Mouse (Mus musculus): ENCODE results near the gene Cxcr3. TPM values are rescaled to one million over a fixed set of nuclear protein-coding genes. Genes with fewer than 3 reads are reported as not detected.

The Cxcr3 gene
- polyA plus RNA-seq (2014; fragmentation: Nextera tagmentation; extraction: Ambion mirVana), result 0.19 and 0.81 TPM in 2 replicates

DNA sequence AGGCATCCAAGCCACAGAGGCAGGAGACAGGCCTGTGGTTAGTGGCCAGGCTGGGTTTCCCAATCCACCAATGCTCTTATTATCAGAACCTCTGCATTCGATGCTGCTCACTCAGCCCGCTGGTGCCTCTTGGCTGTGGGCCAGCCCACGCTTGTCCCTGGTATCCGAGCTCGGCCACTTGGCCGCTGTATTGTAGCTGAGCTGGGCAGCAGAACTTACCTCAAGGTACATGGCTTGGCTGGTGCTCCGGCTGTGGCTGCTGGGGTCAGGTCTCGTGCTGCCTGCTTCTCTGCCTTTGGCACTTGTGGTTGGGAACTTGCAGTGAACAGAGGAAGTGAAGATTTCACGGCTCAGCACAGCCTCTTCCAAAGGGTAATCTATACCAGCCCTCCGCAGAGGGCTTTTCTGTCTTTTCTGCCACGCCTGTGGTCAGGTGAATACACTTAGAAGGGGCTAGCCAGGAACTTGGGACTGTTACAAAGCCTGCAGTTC lies at the start of gene Cxcr3:
Gene Cxcr3 (minus strand): TSS at position 442 of the 492 bp plus-strand sequence.
- Histone ChIP-seq H3K9me3 (ENCODE audit: control insufficient read depth, low read depth, low read length) (no peaks in the 10 kb centered on the region), H3K27me3 (ENCODE audit: control insufficient read depth, insufficient read depth, low read length) (no peaks in the 10 kb centered on the region), H3K4me3 (ENCODE audit: low read depth, low read length) (no peak within 1 kb of the TSS), H3K27ac (ENCODE audit: low read length) (no peak within 1 kb of the TSS), H3K36me3 (ENCODE audit: control insufficient read depth, insufficient read depth, low read length) (no peaks in the 10 kb centered on the region), H3K4me1 (ENCODE audit: control insufficient read depth, insufficient read depth, low read length) (no peaks in the 10 kb centered on the region), H3K9ac (replicated peaks; ENCODE audit: low read depth, low read length) (no peak within 1 kb of the TSS), H3K4me2 (replicated peaks; ENCODE audit: low read depth, low read length) (no peak within 1 kb of the TSS)
- 71% methylated on average over 11 of the region's 11 CpGs for WGBS
- no peak for ATAC-seq (ENCODE audit: insufficient number of reproducible peaks, insufficient read depth, low FRiP score, low read depth)

DNA sequence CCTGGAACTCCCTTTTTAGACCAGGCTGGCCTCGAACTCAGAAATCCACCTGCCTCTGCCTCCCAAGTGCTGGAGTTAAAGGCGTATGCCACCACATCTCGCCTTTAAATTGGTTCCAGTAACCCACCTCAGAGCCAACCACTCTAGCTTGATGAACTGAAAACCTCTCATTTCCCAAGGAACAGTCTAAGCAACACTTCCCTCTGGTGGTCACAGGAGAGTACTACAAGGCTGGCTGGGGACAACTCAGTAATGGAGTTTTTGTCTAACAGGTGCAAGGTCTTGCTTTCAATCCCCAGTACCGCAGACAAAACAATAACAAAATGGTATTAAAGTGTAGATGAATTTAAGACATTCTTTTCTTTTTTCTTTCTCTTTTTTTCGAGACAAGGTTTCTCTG lies 38.0 kb upstream of the Cxcr3 start:
- no peaks in the 10 kb centered on the region for H3K9me3 ChIP-seq (ENCODE audit: control insufficient read depth, low read depth, low read length)
- no peak for ATAC-seq (ENCODE audit: insufficient number of reproducible peaks, insufficient read depth, low FRiP score, low read depth)
- H3K27ac ChIP-seq (ENCODE audit: low read length), result no peak overlapping the region
- no peak overlapping the region for H3K4me2 ChIP-seq (replicated peaks; ENCODE audit: low read depth, low read length)
- no peaks in the 10 kb centered on the region for H3K4me1 ChIP-seq (ENCODE audit: control insufficient read depth, insufficient read depth, low read length)
- H3K27me3 ChIP-seq (ENCODE audit: control insufficient read depth, insufficient read depth, low read length), result no peaks in the 10 kb centered on the region
- no peak overlapping the region for H3K4me3 ChIP-seq (ENCODE audit: low read depth, low read length)
- H3K36me3 ChIP-seq (ENCODE audit: control insufficient read depth, insufficient read depth, low read length), result no peaks in the 10 kb centered on the region
- H3K9ac ChIP-seq (replicated peaks; ENCODE audit: low read depth, low read length), result no peak overlapping the region
- WGBS, result 43% methylated on average over 5 of the region's 5 CpGs

DNA sequence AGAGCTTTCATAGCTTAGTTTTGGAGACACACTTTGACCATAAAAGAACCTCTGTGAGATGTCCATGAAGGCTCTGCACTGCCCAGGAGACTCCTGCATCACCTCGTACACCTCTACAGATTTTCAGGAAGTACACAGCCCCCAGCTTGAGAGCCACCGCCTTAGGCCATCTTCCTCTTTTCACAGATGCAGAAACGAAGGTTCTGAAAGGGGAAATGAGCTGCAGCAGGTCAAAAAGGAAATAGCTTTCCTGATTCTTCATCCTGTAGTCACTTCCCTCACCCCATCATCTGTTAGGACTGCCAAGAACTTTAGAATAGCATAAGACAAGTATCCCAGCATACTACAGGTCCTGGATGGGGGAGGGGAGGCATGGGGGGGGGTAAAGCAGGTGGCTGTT lies 36.2 kb upstream of the Cxcr3 start:
- no peak overlapping the region for H3K9ac ChIP-seq (replicated peaks; ENCODE audit: low read depth, low read length)
- no peaks in the 10 kb centered on the region for H3K9me3 ChIP-seq (ENCODE audit: control insufficient read depth, low read depth, low read length)
- 57% methylated on average over 3 of the region's 3 CpGs for WGBS
- no peaks in the 10 kb centered on the region for H3K4me1 ChIP-seq (ENCODE audit: control insufficient read depth, insufficient read depth, low read length)
- no peak overlapping the region for H3K4me3 ChIP-seq (ENCODE audit: low read depth, low read length)
- no peak for ATAC-seq (ENCODE audit: insufficient number of reproducible peaks, insufficient read depth, low FRiP score, low read depth)
- H3K36me3 ChIP-seq (ENCODE audit: control insufficient read depth, insufficient read depth, low read length), result no peaks in the 10 kb centered on the region
- H3K27me3 ChIP-seq (ENCODE audit: control insufficient read depth, insufficient read depth, low read length), result no peaks in the 10 kb centered on the region
- H3K27ac ChIP-seq (ENCODE audit: low read length), result no peak overlapping the region
- H3K4me2 ChIP-seq (replicated peaks; ENCODE audit: low read depth, low read length), result no peak overlapping the region

DNA sequence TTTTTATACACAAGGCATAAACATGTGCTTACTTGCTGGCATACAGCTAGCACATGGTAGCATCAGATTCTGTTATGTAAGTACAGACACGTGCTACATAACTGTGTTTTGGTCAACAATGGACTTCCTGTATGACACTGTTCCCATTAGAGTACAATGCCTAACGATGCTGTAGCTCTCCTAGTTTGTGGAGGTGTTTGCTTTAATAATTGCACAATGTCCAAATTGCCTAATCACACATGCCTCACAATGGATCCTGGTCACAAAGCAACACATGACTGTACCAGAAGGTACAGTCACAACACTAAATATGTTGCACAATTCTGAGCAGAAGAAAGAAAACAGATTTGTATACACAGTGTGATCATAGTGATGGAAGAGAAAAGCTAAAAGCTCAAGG lies 35.4 kb upstream of the Cxcr3 start:
- Histone ChIP-seq H3K27ac (ENCODE audit: low read length) (no peak overlapping the region), H3K4me3 (ENCODE audit: low read depth, low read length) (no peak overlapping the region), H3K4me2 (replicated peaks; ENCODE audit: low read depth, low read length) (no peak overlapping the region), H3K27me3 (ENCODE audit: control insufficient read depth, insufficient read depth, low read length) (no peaks in the 10 kb centered on the region), H3K9me3 (ENCODE audit: control insufficient read depth, low read depth, low read length) (no peaks in the 10 kb centered on the region), H3K4me1 (ENCODE audit: control insufficient read depth, insufficient read depth, low read length) (no peaks in the 10 kb centered on the region), H3K9ac (replicated peaks; ENCODE audit: low read depth, low read length) (no peak overlapping the region), H3K36me3 (ENCODE audit: control insufficient read depth, insufficient read depth, low read length) (no peaks in the 10 kb centered on the region)
- 55% methylated on average over 2 of the region's 2 CpGs for WGBS
- no peak for ATAC-seq (ENCODE audit: insufficient number of reproducible peaks, insufficient read depth, low FRiP score, low read depth)

DNA sequence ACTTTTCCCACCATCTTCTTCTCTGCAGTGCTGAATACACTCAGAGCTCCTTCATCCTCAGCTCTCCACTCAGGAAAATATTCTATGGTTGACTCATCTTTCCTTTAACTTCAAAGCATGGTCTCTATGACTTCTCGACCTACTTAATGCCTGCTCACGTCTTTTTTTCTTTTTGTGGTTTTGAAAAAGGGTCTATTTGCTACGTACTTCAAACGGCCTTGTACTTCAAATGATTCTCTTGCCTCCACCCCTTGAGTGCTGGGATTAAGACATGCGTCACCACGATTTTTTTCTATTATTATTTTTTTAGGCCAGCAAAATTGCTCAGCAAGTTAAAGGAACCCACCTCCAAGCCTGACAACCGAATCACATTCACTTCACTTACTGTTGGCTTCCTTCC lies 33.2 kb upstream of the Cxcr3 start:
- Histone ChIP-seq H3K27ac (ENCODE audit: low read length) (no peak overlapping the region), H3K4me3 (ENCODE audit: low read depth, low read length) (no peak overlapping the region), H3K4me2 (replicated peaks; ENCODE audit: low read depth, low read length) (no peak overlapping the region), H3K4me1 (ENCODE audit: control insufficient read depth, insufficient read depth, low read length) (no peaks in the 10 kb centered on the region), H3K9ac (replicated peaks; ENCODE audit: low read depth, low read length) (no peak overlapping the region), H3K36me3 (ENCODE audit: control insufficient read depth, insufficient read depth, low read length) (no peaks in the 10 kb centered on the region), H3K9me3 (ENCODE audit: control insufficient read depth, low read depth, low read length) (no peaks in the 10 kb centered on the region), H3K27me3 (ENCODE audit: control insufficient read depth, insufficient read depth, low read length) (no peaks in the 10 kb centered on the region)
- ATAC-seq (ENCODE audit: insufficient number of reproducible peaks, insufficient read depth, low FRiP score, low read depth), result no peak
- WGBS, result 61% methylated on average over 7 of the region's 7 CpGs

DNA sequence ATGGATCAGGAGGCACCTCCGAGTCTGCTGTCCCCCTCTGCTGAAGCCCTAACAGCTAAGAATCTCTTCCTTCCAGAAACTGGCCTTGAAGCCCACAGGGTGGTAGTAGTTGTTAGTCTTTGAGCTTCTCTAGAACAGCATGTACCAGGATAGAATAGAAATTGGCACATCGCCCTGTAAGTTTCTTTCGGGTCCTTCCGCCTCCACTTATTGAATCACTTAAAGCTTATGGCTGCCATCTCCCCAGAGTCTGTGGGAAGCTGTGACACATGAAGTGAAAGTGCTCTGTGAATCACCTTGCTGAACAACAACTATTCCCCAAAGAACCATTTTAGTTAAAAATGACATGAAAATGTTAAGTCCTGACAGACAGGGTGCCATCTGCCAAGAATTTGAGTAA lies 31.0 kb upstream of the Cxcr3 start:
- Histone ChIP-seq H3K4me2 (replicated peaks; ENCODE audit: low read depth, low read length) (no peak overlapping the region), H3K4me1 (ENCODE audit: control insufficient read depth, insufficient read depth, low read length) (no peaks in the 10 kb centered on the region), H3K4me3 (ENCODE audit: low read depth, low read length) (no peak overlapping the region), H3K27ac (ENCODE audit: low read length) (no peak overlapping the region), H3K9me3 (ENCODE audit: control insufficient read depth, low read depth, low read length) (no peaks in the 10 kb centered on the region), H3K27me3 (ENCODE audit: control insufficient read depth, insufficient read depth, low read length) (no peaks in the 10 kb centered on the region), H3K36me3 (ENCODE audit: control insufficient read depth, insufficient read depth, low read length) (no peaks in the 10 kb centered on the region), H3K9ac (replicated peaks; ENCODE audit: low read depth, low read length) (no peak overlapping the region)
- WGBS, result 75% methylated on average over 4 of the region's 4 CpGs
- ATAC-seq (ENCODE audit: insufficient number of reproducible peaks, insufficient read depth, low FRiP score, low read depth), result no peak

DNA sequence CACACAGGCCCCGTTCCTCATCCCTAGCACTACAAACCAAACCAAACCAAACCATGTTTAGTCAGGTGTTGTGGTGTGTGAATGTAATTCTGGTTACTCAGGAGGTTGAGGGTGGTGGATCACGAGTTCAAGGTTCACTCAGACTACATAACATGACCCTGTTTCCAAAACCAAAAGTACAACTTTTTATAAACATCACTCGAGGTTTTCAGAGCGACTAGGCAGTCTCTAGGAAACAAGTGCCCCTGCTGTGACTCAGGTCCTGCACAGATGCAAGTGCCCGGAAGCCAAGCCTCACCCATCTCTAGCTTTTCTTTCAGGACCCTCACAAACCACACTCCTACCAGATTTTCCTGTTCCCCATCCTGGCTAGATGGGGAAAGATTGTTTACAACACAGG lies 30.6 kb upstream of the Cxcr3 start:
- H3K4me1 ChIP-seq (ENCODE audit: control insufficient read depth, insufficient read depth, low read length), result no peaks in the 10 kb centered on the region

DNA sequence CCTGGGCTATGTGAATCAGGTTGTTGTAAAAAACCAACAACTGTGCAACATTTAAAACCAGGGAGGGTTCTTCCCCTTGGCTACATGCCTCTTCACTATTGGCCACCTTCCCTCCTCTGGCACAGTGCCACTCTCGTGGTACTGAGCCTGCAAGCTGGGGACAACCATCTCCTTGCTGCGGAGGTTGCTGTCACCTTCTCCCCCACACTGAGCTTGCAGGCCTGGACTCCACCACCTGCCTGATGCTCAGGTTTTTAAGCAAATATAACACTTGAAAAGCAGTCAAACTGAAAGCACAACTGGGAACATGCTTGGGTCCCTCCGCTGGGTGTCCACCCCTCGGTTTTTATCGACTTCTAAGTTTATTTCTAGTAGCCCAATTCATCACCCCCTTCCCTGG lies 20.4 kb upstream of the Cxcr3 start:
- 62% methylated on average over 5 of the region's 5 CpGs for WGBS
- H3K4me1 ChIP-seq (ENCODE audit: control insufficient read depth, insufficient read depth, low read length), result no peaks in the 10 kb centered on the region
- no peak overlapping the region for H3K4me3 ChIP-seq (ENCODE audit: low read depth, low read length)
- H3K9ac ChIP-seq (replicated peaks; ENCODE audit: low read depth, low read length), result no peak overlapping the region
- no peak for ATAC-seq (ENCODE audit: insufficient number of reproducible peaks, insufficient read depth, low FRiP score, low read depth)
- H3K36me3 ChIP-seq (ENCODE audit: control insufficient read depth, insufficient read depth, low read length), result no peaks in the 10 kb centered on the region
- H3K27ac ChIP-seq (ENCODE audit: low read length), result no peak overlapping the region
- no peaks in the 10 kb centered on the region for H3K27me3 ChIP-seq (ENCODE audit: control insufficient read depth, insufficient read depth, low read length)
- H3K9me3 ChIP-seq (ENCODE audit: control insufficient read depth, low read depth, low read length), result no peaks in the 10 kb centered on the region
- no peak overlapping the region for H3K4me2 ChIP-seq (replicated peaks; ENCODE audit: low read depth, low read length)

More for the DNA sequence above, 30.6 kb upstream of the Cxcr3 start:
- no peak for ATAC-seq (ENCODE audit: insufficient number of reproducible peaks, insufficient read depth, low FRiP score, low read depth)
- H3K27ac ChIP-seq (ENCODE audit: low read length), result no peak overlapping the region
- no peak overlapping the region for H3K9ac ChIP-seq (replicated peaks; ENCODE audit: low read depth, low read length)
- H3K9me3 ChIP-seq (ENCODE audit: control insufficient read depth, low read depth, low read length), result no peaks in the 10 kb centered on the region
- WGBS, result 69% methylated on average over 5 of the region's 5 CpGs
- H3K4me3 ChIP-seq (ENCODE audit: low read depth, low read length), result no peak overlapping the region
- no peak overlapping the region for H3K4me2 ChIP-seq (replicated peaks; ENCODE audit: low read depth, low read length)
- no peaks in the 10 kb centered on the region for H3K36me3 ChIP-seq (ENCODE audit: control insufficient read depth, insufficient read depth, low read length)
- H3K27me3 ChIP-seq (ENCODE audit: control insufficient read depth, insufficient read depth, low read length), result no peaks in the 10 kb centered on the region

DNA sequence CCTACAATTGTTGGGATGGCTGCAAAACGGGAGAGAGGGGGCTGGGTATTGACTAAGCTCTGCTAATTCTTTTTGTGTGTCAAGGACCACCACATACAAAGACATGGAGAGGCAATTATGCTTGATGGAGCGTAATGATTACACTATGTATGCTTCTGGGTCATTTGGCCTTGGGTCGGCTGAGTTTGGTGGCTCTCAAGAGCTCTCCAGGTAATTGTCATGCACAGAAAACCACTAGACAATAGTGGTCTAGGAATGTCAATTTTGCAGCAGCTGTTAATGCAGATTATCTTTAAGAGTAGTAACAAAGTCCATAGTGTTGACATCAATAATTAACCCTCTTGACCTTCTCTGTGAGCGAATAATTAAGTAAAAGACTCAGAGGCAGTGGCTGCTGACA lies 16.1 kb upstream of the Cxcr3 start:
- no peaks in the 10 kb centered on the region for H3K27me3 ChIP-seq (ENCODE audit: control insufficient read depth, insufficient read depth, low read length)
- H3K9ac ChIP-seq (replicated peaks; ENCODE audit: low read depth, low read length), result no peak overlapping the region
- H3K4me3 ChIP-seq (ENCODE audit: low read depth, low read length), result no peak overlapping the region
- 67% methylated on average over 4 of the region's 4 CpGs for WGBS
- no peaks in the 10 kb centered on the region for H3K4me1 ChIP-seq (ENCODE audit: control insufficient read depth, insufficient read depth, low read length)
- no peak for ATAC-seq (ENCODE audit: insufficient number of reproducible peaks, insufficient read depth, low FRiP score, low read depth)
- no peaks in the 10 kb centered on the region for H3K9me3 ChIP-seq (ENCODE audit: control insufficient read depth, low read depth, low read length)
- H3K27ac ChIP-seq (ENCODE audit: low read length), result no peak overlapping the region
- no peak overlapping the region for H3K4me2 ChIP-seq (replicated peaks; ENCODE audit: low read depth, low read length)
- H3K36me3 ChIP-seq (ENCODE audit: control insufficient read depth, insufficient read depth, low read length), result no peaks in the 10 kb centered on the region

Data from stomach, embryonic 14.5 days (tissue).